Mouse (Mus musculus) MEL (cell line): ENCODE measurements around the gene Vsig2. TPM values are rescaled to one million over a fixed set of nuclear protein-coding genes. Genes with fewer than 3 reads are reported as not detected.

ENCODE experiments used
- DNase-seq: peaks from one replicate; pipeline ENCODE4 v3.0.0; 2011; ENCODE audit warnings: low read depth, low spot score
- H3K27ac ChIP-seq: 2 replicates; pipeline ENCODE4 v1.5.1; 2012; ENCODE audit warnings: low read depth, mild to moderate bottlenecking, control low read depth, low read length, moderate library complexity; ENCODE audit not compliant: control insufficient read depth
- H3K27me3 ChIP-seq, 2 experiments: fragments of 150-350 bp in 1 of 2; sonication (generic) in 1 of 2; 2 replicates each; pipeline ENCODE4 v1.6.1; 2012; ENCODE audit warnings: low read length in 2 of 2, mild to moderate bottlenecking in 2 of 2, improper control_type of control experiment in 1 of 2, moderate library complexity in 1 of 2; ENCODE audit not compliant: insufficient read depth in 2 of 2, control insufficient read depth in 1 of 2
- H3K36me3 ChIP-seq, 2 experiments: 2 replicates each; pipeline ENCODE4 v1.6.1; 2012 to 2014; ENCODE audit warnings: low read length in 2 of 2, improper control_type of control experiment in 1 of 2, inconsistent platforms in 1 of 2, mild to moderate bottlenecking in 1 of 2; ENCODE audit not compliant: insufficient read depth in 2 of 2, control insufficient read depth in 1 of 2
- H3K4me1 ChIP-seq, 2 experiments: fragments of 150-350 bp in 1 of 2; sonication (generic) in 1 of 2; 2 replicates each; pipeline ENCODE4 v1.6.1; 2012; ENCODE audit warnings: low read length in 2 of 2, improper control_type of control experiment in 1 of 2, mild to moderate bottlenecking in 1 of 2; ENCODE audit not compliant: insufficient read depth in 2 of 2, control insufficient read depth in 1 of 2
- H3K4me3 ChIP-seq, 2 experiments: fragments of 150-350 bp in 1 of 2; sonication (generic) in 1 of 2; 2 replicates each; pipeline ENCODE4 v1.5.1; 2012; ENCODE audit warnings: low read depth in 2 of 2, low read length in 2 of 2, mild to moderate bottlenecking in 2 of 2, moderate library complexity in 2 of 2, control low read depth in 1 of 2, improper control_type of control experiment in 1 of 2; ENCODE audit not compliant: control insufficient read depth in 1 of 2, insufficient read depth in 1 of 2
- H3K79me2 ChIP-seq: 2 replicates; pipeline ENCODE4 v1.6.1; 2012; ENCODE audit warnings: mild to moderate bottlenecking, low read length, moderate library complexity; ENCODE audit not compliant: control insufficient read depth, poor library complexity, insufficient read depth
- H3K9ac ChIP-seq: 2 replicates; pipeline ENCODE4 v1.6.1; 2012; ENCODE audit warnings: low read depth, mild to moderate bottlenecking, control low read depth, low read length, moderate library complexity; ENCODE audit not compliant: control insufficient read depth, poor library complexity, severe bottlenecking
- H3K9me3 ChIP-seq: fragments of 150-350 bp; sonication (generic); replicated peaks from 2 replicates; pipeline ENCODE4 v1.6.1; 2012; ENCODE audit warnings: mild to moderate bottlenecking, low read length, improper control_type of control experiment, moderate library complexity; ENCODE audit not compliant: insufficient read depth
- CTCF ChIP-seq, 3 experiments: IDR thresholded peaks in 2 of 3; conservative IDR thresholded peaks in 1 of 3; 2 replicates each; pipeline ENCODE4 v1.5.1; 2011 to 2012; ENCODE audit warnings: low read length in 3 of 3, low read depth in 2 of 3, mild to moderate bottlenecking in 2 of 3, improper control_type of control experiment in 1 of 3, inconsistent platforms in 1 of 3, mixed read lengths in 1 of 3, moderate library complexity in 1 of 3; ENCODE audit not compliant: control insufficient read depth in 1 of 3, insufficient read depth in 1 of 3, poor library complexity in 1 of 3, severe bottlenecking in 1 of 3
- E2F4 ChIP-seq: IDR thresholded peaks from 2 replicates; pipeline ENCODE4 v1.6.1; 2011; ENCODE audit warnings: low read depth, low read length, improper control_type of control experiment, borderline replicate concordance
- ELF1 ChIP-seq: IDR thresholded peaks from 2 replicates; pipeline ENCODE4 v1.6.1; 2014; ENCODE audit warnings: low read depth, mild to moderate bottlenecking, inconsistent platforms, low read length, improper control_type of control experiment, moderate library complexity
- ETS1 ChIP-seq: IDR thresholded peaks from 2 replicates; pipeline ENCODE4 v1.6.1; 2012; ENCODE audit warnings: low read depth, mild to moderate bottlenecking, inconsistent platforms, low read length, improper control_type of control experiment, moderate library complexity
- GABPA ChIP-seq: IDR thresholded peaks from 2 replicates; pipeline ENCODE4 v1.6.1; 2012; ENCODE audit warnings: low read depth, mild to moderate bottlenecking, inconsistent platforms, low read length, improper control_type of control experiment, moderate library complexity
- HCFC1 ChIP-seq: IDR thresholded peaks from 2 replicates; pipeline ENCODE4 v1.6.1; 2012; ENCODE audit warnings: low read depth, mild to moderate bottlenecking, inconsistent platforms, low read length, improper control_type of control experiment, moderate library complexity
- JUND ChIP-seq: IDR thresholded peaks from 2 replicates; pipeline ENCODE4 v1.6.1; 2011; ENCODE audit warnings: low read depth, mild to moderate bottlenecking, improper control_type of control experiment, low read length
- KAT2A ChIP-seq: conservative IDR thresholded peaks from 2 replicates; pipeline ENCODE4 v1.6.1; 2012; ENCODE audit warnings: low read depth, low read length, improper control_type of control experiment, inconsistent platforms
- MAFK ChIP-seq: IDR thresholded peaks from 2 replicates; pipeline ENCODE4 v1.6.1; 2011; ENCODE audit warnings: low read depth, mild to moderate bottlenecking, low read length, improper control_type of control experiment, borderline replicate concordance
- MAX ChIP-seq: IDR thresholded peaks from 2 replicates; pipeline ENCODE4 v1.6.1; 2011; ENCODE audit warnings: low read length, improper control_type of control experiment
- MXI1 ChIP-seq: IDR thresholded peaks from 2 replicates; pipeline ENCODE4 v1.6.1; 2011; ENCODE audit warnings: mild to moderate bottlenecking, low read depth, low read length, improper control_type of control experiment
- MYC ChIP-seq: IDR thresholded peaks from 2 replicates; pipeline ENCODE4 v1.6.1; 2011; ENCODE audit warnings: low read depth, mild to moderate bottlenecking, low read length, improper control_type of control experiment, moderate library complexity
- NRF1 ChIP-seq: IDR thresholded peaks from 2 replicates; pipeline ENCODE4 v1.6.1; 2014; ENCODE audit warnings: low read depth, mild to moderate bottlenecking, inconsistent platforms, low read length, improper control_type of control experiment, moderate library complexity; ENCODE audit not compliant: poor library complexity, insufficient read depth, severe bottlenecking
- POLR2AphosphoS2 ChIP-seq: IDR thresholded peaks from 2 replicates; pipeline ENCODE4 v1.6.1; 2011; ENCODE audit warnings: low read length, improper control_type of control experiment
- POLR2AphosphoS5 ChIP-seq: IDR thresholded peaks from 2 replicates; pipeline ENCODE4 v1.6.1; 2012; ENCODE audit warnings: low read depth, borderline replicate concordance, mild to moderate bottlenecking, inconsistent platforms, low read length, moderate library complexity, mixed read lengths
- RAD21 ChIP-seq: IDR thresholded peaks from 2 replicates; pipeline ENCODE4 v1.6.1; 2011; ENCODE audit warnings: mild to moderate bottlenecking, low read depth, low read length, improper control_type of control experiment
- RCOR1 ChIP-seq: IDR thresholded peaks from 2 replicates; pipeline ENCODE4 v1.6.1; 2012; ENCODE audit warnings: low read depth, mild to moderate bottlenecking, inconsistent platforms, low read length, improper control_type of control experiment
- SMC3 ChIP-seq: IDR thresholded peaks from 2 replicates; pipeline ENCODE4 v1.6.1; 2011; ENCODE audit warnings: low read depth, low read length, improper control_type of control experiment
- TAL1 ChIP-seq: IDR thresholded peaks from 2 replicates; pipeline ENCODE4 v1.6.1; 2012; ENCODE audit warnings: mild to moderate bottlenecking, inconsistent platforms, low read length, moderate library complexity, mixed read lengths
- TBP ChIP-seq: IDR thresholded peaks from 2 replicates; pipeline ENCODE4 v1.8.0; 2011; ENCODE audit warnings: low read depth, low read length, improper control_type of control experiment
- UBTF ChIP-seq: IDR thresholded peaks from 2 replicates; pipeline ENCODE4 v1.6.1; 2012; ENCODE audit warnings: low read depth, mild to moderate bottlenecking, inconsistent platforms, low read length, improper control_type of control experiment, moderate library complexity, borderline replicate concordance; ENCODE audit not compliant: insufficient read depth
- USF1 ChIP-seq: IDR thresholded peaks from 2 replicates; pipeline ENCODE4 v1.6.1; 2014; ENCODE audit warnings: low read depth, mild to moderate bottlenecking, inconsistent platforms, low read length, improper control_type of control experiment, moderate library complexity
- ZC3H11A ChIP-seq: IDR thresholded peaks from 2 replicates; pipeline ENCODE4 v1.6.1; 2012; ENCODE audit warnings: low read depth, mild to moderate bottlenecking, inconsistent platforms, low read length, improper control_type of control experiment
- polyA plus RNA-seq, 2 experiments: library from polyadenylated mRNA; stranded (reverse) in 1 of 2; unstranded in 1 of 2; fragments of >175 nt in 1 of 2; fragments of >200 nt in 1 of 2; gene quantifications; 2 replicates each; pipeline versions ENCODE4 v1.2.1 to v1.2.4; 2012; ENCODE audit warnings: low replicate concordance in 2 of 2, low read depth in 1 of 2; ENCODE audit not compliant: insufficient read length in 2 of 2, insufficient read depth in 1 of 2, missing spikeins in 1 of 2
- total RNA-seq: library from RNA; depleted of rRNA; stranded (reverse); fragments of 300-350 nt; gene quantifications from 2 replicates; pipeline ENCODE4 v1.2.3, GENCODE M21; 2012

The Vsig2 gene
- total and polyA plus RNA-seq, 3 experiments: 0.64 TPM; not detected in 2

GRCm38 (mm10) chr9:37525461-37525860 is 13.6 kb upstream of the Vsig2 start:
- TF ChIP-seq HCFC1: no peak
- TF ChIP-seq MAFK: no peak
- TF ChIP-seq TBP: no peak
- no peak for TF ChIP-seq RCOR1
- TF ChIP-seq MXI1: no peak
- no peak for TF ChIP-seq GABPA
- TF ChIP-seq POLR2AphosphoS2: no peak
- no peak for TF ChIP-seq UBTF
- H3K4me1 ChIP-seq: peaks cover 0 to 10% of the 10 kb centered on the region in 2 experiments; a peak in 2 of 4 replicates
- no peak for DNase-seq
- no peak overlapping the region for H3K27ac ChIP-seq
- H3K9me3 ChIP-seq: no peaks in the 10 kb centered on the region
- H3K79me2 ChIP-seq: no peaks in the 10 kb centered on the region
- no peak overlapping the region for H3K4me3 ChIP-seq
- H3K27me3 ChIP-seq: no peaks in the 10 kb centered on the region
- H3K36me3 ChIP-seq: no peaks in the 10 kb centered on the region; a peak in 3 of 4 replicates
- no peak overlapping the region for H3K9ac ChIP-seq

- H3K9me3 ChIP-seq: no peaks in the 10 kb centered on the region
- DNase-seq: peak; percentile 23
- no peaks in the 10 kb centered on the region; a peak in 3 of 4 replicates for H3K36me3 ChIP-seq
- H3K4me1 ChIP-seq: peaks cover 0 to 13% of the 10 kb centered on the region in 2 experiments; a peak in 2 of 4 replicates
- no peak overlapping the region for H3K9ac ChIP-seq
- H3K4me3 ChIP-seq: no peak overlapping the region
- H3K79me2 ChIP-seq: no peaks in the 10 kb centered on the region
- TF ChIP-seq RAD21 (peak; percentile 15), SMC3 (peak; percentile 28; the same call in 1 of the 2 replicates), CTCF (IDR thresholded peaks at IDR 0.05 in 2 of 3, conservative IDR thresholded peaks at IDR 0.05 in 1 of 3; ENCODE audit: control insufficient read depth in 1 of 3, insufficient read depth in 1 of 3, low read depth in 2 of 3, low read length in 3 of 3, poor library complexity in 1 of 3, severe bottlenecking in 1 of 3) (peak; percentile 38 to 43 (median 38)), HCFC1 (no peak)
- H3K27ac ChIP-seq: no peak overlapping the region
- no peaks in the 10 kb centered on the region for H3K27me3 ChIP-seq
Measured at GRCm38 (mm10) chr9:37526443-37527395, 12.3 kb upstream of the Vsig2 start.

GRCm38 (mm10) chr9:37527396-37528224 is 11.4 kb upstream of the Vsig2 start, which contains the start of gene Esam:
Esam (plus strand) TSS chr9:37528078.
- H3K9me3 ChIP-seq: no peaks in the 10 kb centered on the region
- H3K36me3 ChIP-seq: no peaks in the 10 kb centered on the region; a peak in 3 of 4 replicates
- no peaks in the 10 kb centered on the region for H3K79me2 ChIP-seq
- H3K9ac ChIP-seq: no peak within 1 kb of the TSS
- no peak within 1 kb of the TSS for H3K27ac ChIP-seq
- peaks cover 0 to 13% of the 10 kb centered on the region in 2 experiments; a peak in 2 of 4 replicates for H3K4me1 ChIP-seq
- no peak for DNase-seq
- H3K27me3 ChIP-seq: no peaks in the 10 kb centered on the region
- no peak within 1 kb of the TSS for H3K4me3 ChIP-seq
- TF ChIP-seq RCOR1: no peak
- TF ChIP-seq MAX: no peak
- no peak for TF ChIP-seq ETS1
- TF ChIP-seq MYC: no peak
- no peak for TF ChIP-seq KAT2A
- TF ChIP-seq POLR2AphosphoS5: no peak
- TF ChIP-seq ELF1: no peak
- no peak for TF ChIP-seq GABPA
- no peak for TF ChIP-seq E2F4
- no peak for TF ChIP-seq NRF1
- no peak for TF ChIP-seq USF1
- no peak for TF ChIP-seq JUND
- no peak for TF ChIP-seq TAL1
- TF ChIP-seq ZC3H11A: no peak
